Mouse (Mus musculus) bone marrow macrophage, adult 2 months (primary cell): Measurements from ENCODE around the gene Acad11.

ENCODE experiments used
- CTCF ChIP-seq: IDR thresholded peaks from 2 replicates; pipeline ENCODE4 v1.5.1; 2012; ENCODE audit warnings: low read depth, mild to moderate bottlenecking, low read length, moderate library complexity
- POLR2A ChIP-seq: IDR thresholded peaks from 2 replicates; pipeline ENCODE4 v1.6.1; 2012; ENCODE audit warnings: mild to moderate bottlenecking, low read depth, low read length, borderline replicate concordance

DNA sequence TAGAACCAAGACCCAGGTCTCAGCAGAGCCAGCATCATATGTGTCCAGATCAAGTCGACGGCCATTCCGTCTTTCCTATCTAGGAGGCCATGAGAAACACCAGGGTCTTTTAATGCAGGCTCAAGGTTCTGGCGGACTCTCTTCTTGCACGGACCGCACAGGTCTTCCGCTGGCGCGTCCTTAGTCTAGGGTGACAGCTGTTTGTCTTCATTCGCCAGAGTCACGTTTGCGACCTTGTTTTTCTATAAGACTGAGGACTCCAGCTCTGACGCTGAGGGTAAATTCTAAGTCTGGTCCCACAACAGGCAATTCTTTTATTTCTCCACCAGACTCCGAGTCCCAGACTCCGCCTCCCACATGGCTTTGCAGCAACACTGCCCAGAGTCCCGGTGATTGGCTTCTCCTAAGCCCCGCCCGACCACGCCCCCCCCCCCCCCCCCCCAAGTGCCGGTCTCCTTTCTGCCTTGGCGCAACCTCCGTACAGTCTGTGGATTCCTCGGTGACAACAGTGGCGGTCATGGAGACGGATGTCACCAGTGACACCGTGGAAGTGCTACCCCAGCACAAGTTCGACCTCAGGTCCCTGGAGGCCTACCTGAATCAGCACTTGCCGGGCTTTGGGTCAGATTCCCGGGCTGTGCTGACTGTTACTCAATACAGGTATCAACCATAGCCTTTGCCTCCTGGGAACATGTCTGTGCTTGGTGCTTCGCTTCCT is at the start of gene Acad11:
- no peak for TF ChIP-seq POLR2A
- TF ChIP-seq CTCF = no peak
